Mouse (Mus musculus): ENCODE results near the gene Pea15a. TPM values are rescaled to one million over a fixed set of nuclear protein-coding genes. Genes with fewer than 3 reads are reported as not detected.

The Pea15a gene
- total and polyA plus RNA-seq, 2 experiments from 2014 or later, result 281 to 475 TPM

DNA sequence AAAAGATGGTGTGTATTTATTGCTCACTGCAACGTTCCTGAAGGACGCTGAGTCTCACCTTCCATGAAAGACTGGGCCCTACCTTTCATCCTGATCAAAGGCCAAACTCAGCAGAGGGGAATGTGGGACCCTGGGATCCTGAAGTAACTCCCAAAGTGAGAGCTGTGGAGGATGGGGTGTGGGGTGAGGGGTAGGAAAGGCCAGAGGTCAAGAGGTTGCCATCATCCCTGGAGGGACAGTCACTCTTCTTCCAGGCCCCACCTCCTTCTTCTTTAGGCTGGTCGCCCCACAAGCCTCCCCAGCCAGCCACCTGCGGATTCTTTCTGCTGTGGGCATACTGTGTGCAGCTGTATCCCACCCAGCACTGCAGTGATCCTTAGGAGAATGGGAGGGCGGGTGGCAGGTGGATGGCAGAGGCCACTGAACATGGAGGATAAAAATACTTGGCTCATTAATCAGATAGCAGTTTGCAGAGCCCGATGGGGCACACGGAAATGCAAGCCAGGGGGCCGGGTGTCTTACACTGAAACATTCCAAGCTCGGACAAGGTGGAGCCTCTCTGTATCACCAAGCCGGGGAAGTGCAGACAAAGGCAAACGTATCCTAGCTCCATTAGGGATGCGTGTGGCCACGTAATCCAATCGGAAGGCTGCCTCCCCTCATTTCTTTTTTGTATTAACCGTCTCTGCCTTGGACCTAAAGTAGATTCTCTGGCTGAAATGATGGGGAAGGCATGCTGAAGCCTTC lies 11.7 kb upstream of the Pea15a start:
- no peak for DNase-seq
- 38% methylated on average over 15 of the region's 15 CpGs for WGBS
- Histone ChIP-seq H3K4me1 (ENCODE audit: insufficient read depth) (no peaks in the 10 kb centered on the region), H3K27ac (ENCODE audit: low read depth, low read length) (no peak overlapping the region), H3K36me3 (ENCODE audit: insufficient read depth) (no peaks in the 10 kb centered on the region), H3K4me2 (ENCODE audit: low read depth) (no peak overlapping the region), H3K4me3 (ENCODE audit: low read depth, low read length) (no peak overlapping the region), H3K9ac (no peak overlapping the region), H3K9me3 (ENCODE audit: low read length) (no peaks in the 10 kb centered on the region), H3K27me3 (ENCODE audit: insufficient read depth, low read length) (no peaks in the 10 kb centered on the region)
- no peak for ATAC-seq
- TF ChIP-seq CTCF (IDR thresholded peaks at IDR 0.05; ENCODE audit: low read depth), result no peak

DNA sequence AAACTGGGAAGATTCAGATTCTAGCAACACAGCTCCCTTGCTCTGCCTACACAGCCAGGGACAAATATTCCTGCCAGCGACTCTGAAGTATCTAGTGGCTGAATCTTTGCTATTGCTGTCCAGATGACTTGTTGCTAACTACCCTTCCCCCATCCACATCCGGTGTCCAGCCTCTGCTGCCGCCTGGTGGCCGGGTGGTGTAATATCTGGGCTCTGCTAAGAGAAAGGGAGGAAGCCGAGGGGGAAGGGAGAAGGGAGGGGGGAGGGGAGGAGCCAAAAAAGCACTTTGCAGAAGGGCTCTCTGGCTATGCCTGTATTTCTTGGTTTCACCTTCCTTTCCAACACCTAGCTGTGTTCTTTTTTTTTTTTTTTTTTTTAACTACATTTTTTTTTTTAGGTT lies 10.5 kb upstream of the Pea15a start:
- 0% methylated on average over 5 of the region's 5 CpGs for WGBS
- Histone ChIP-seq H3K9me3 (ENCODE audit: low read length) (no peaks in the 10 kb centered on the region), H3K4me3 (ENCODE audit: low read depth, low read length) (no peak overlapping the region), H3K9ac (no peak overlapping the region), H3K4me2 (ENCODE audit: low read depth) (peak overlapping the region; percentile 33), H3K4me1 (ENCODE audit: insufficient read depth) (no peaks in the 10 kb centered on the region), H3K27ac (ENCODE audit: low read depth, low read length) (peak overlapping the region; percentile 70), H3K36me3 (ENCODE audit: insufficient read depth) (no peaks in the 10 kb centered on the region), H3K27me3 (ENCODE audit: insufficient read depth, low read length) (no peaks in the 10 kb centered on the region)
- DNase-seq (peak; percentile 92), ATAC-seq (peak; percentile 75)
- peak; percentile 95 for TF ChIP-seq CTCF (IDR thresholded peaks at IDR 0.05; ENCODE audit: low read depth)

DNA sequence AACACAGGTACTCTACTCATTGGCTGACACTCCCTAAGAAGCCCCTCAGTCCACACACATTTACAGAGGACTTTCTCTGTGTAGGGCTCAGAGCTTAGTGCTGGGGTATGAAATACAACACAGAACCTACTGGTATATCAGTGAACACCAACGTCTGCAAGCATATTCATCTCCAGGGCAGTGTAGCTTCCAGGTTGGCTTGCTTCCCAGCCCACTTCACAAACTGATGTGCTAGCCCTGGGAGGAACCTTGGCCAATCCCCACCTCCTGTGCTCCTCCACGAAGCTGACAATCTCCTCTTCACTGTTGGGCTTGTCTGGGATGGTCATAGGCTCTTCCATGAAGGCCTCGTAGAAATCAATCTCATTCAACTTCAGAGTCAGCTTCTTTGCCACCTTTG lies 8.1 kb upstream of the Pea15a start:
- Histone ChIP-seq H3K36me3 (ENCODE audit: insufficient read depth) (no peaks in the 10 kb centered on the region), H3K9me3 (ENCODE audit: low read length) (no peaks in the 10 kb centered on the region), H3K4me2 (ENCODE audit: low read depth) (no peak overlapping the region), H3K4me1 (ENCODE audit: insufficient read depth) (no peaks in the 10 kb centered on the region), H3K27ac (ENCODE audit: low read depth, low read length) (no peak overlapping the region), H3K27me3 (ENCODE audit: insufficient read depth, low read length) (no peaks in the 10 kb centered on the region), H3K9ac (no peak overlapping the region), H3K4me3 (ENCODE audit: low read depth, low read length) (no peak overlapping the region)
- ATAC-seq (no peak), DNase-seq (no peak)
- 44% methylated on average over 3 of the region's 3 CpGs for WGBS
- TF ChIP-seq CTCF (IDR thresholded peaks at IDR 0.05; ENCODE audit: low read depth), result no peak

DNA sequence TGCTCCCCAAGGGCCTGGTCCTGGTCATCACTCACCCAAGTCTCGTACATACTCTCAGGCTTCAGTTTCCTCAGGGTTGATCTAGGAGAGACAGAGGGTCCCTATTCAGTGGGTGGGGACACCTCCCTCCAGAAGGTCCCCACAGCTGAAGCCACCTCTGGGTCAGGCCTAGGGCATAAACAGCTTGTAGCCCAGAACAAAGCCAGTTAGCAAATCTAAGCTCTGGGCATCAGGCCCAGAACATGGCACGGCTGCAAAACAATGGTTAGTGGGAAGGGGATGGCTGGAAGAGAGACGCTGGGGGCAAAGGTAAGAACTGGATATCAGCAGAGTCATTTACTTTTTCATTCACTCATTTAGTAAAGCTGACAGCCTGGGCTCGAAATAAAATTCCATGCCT lies 7.2 kb upstream of the Pea15a start:
- Histone ChIP-seq H3K27ac (ENCODE audit: low read depth, low read length) (no peak overlapping the region), H3K4me1 (ENCODE audit: insufficient read depth) (no peaks in the 10 kb centered on the region), H3K9me3 (ENCODE audit: low read length) (no peaks in the 10 kb centered on the region), H3K4me2 (ENCODE audit: low read depth) (no peak overlapping the region), H3K27me3 (ENCODE audit: insufficient read depth, low read length) (no peaks in the 10 kb centered on the region), H3K36me3 (ENCODE audit: insufficient read depth) (no peaks in the 10 kb centered on the region), H3K4me3 (ENCODE audit: low read depth, low read length) (no peak overlapping the region), H3K9ac (no peak overlapping the region)
- WGBS, result 28% methylated on average over 4 of the region's 4 CpGs
- DNase-seq (no peak), ATAC-seq (peak; percentile 6; the same call in 1 of the 2 replicates)
- TF ChIP-seq CTCF (IDR thresholded peaks at IDR 0.05; ENCODE audit: low read depth), result no peak

DNA sequence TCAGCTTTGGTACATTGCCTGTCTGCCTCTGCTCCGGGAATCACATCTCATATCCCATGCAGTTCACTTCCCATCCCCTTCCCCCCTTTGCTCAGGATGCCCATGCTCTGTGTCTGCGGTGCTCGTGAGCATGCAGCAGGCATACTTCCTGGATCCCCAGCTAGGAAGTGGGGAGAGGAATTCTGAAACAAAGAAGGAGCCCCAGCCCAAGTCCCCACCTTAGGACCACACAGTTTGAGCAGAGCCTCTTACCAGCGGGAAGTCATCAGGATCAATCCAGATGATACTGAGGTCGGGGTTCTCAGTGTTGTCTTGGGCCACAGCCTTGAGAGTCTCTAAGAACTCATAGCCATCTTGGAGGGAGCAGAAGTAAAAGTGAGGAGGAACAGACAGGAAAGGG lies 6.2 kb upstream of the Pea15a start:
- no peaks in the 10 kb centered on the region for H3K36me3 ChIP-seq (ENCODE audit: insufficient read depth)
- DNase-seq (no peak), ATAC-seq (no peak)
- H3K9me3 ChIP-seq (ENCODE audit: low read length), result no peaks in the 10 kb centered on the region
- 60% methylated on average over 5 of the region's 5 CpGs for WGBS
- no peak overlapping the region for H3K9ac ChIP-seq
- H3K4me1 ChIP-seq (ENCODE audit: insufficient read depth), result no peaks in the 10 kb centered on the region
- H3K4me3 ChIP-seq (ENCODE audit: low read depth, low read length), result no peak overlapping the region
- H3K27me3 ChIP-seq (ENCODE audit: insufficient read depth, low read length), result no peaks in the 10 kb centered on the region
- no peak for TF ChIP-seq CTCF (IDR thresholded peaks at IDR 0.05; ENCODE audit: low read depth)
- no peak overlapping the region for H3K27ac ChIP-seq (ENCODE audit: low read depth, low read length)
- no peak overlapping the region for H3K4me2 ChIP-seq (ENCODE audit: low read depth)

DNA sequence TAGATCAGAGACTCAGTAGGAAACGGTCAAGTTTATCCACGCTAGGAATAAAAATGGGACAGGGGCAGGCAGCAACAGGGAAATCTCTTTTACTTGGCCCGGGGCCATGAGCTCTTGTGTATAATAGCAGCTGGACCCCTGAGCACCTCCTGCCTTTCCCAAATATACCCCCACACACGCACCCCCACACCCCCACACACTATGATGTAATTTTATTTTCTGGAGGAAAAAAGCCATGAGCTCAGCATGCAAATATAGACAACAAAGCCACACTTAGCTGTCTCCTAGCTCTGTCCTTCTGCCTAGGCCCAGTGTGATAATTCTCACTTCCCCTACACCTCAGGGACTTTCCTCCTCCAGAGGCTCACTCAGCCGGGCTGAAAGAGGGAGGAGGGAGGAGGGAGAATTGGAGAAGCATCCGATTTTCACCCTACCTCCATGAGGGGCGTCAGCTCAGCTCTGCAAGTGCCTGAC lies 544 bp upstream of the Pea15a start:
- H3K4me1 ChIP-seq (ENCODE audit: insufficient read depth), result peaks cover 34% of the 10 kb centered on the region
- H3K9me3 ChIP-seq (ENCODE audit: low read length), result no peaks in the 10 kb centered on the region
- peak; percentile 53 for DNase-seq
- H3K27me3 ChIP-seq (ENCODE audit: insufficient read depth, low read length), result no peaks in the 10 kb centered on the region
- TF ChIP-seq CTCF (IDR thresholded peaks at IDR 0.05; ENCODE audit: low read depth), result no peak
- peak overlapping the region; percentile 91 for H3K4me2 ChIP-seq (ENCODE audit: low read depth)
- WGBS, result 8% methylated on average over 7 of the region's 7 CpGs
- peak overlapping the region; percentile 99 for H3K9ac ChIP-seq
- H3K27ac ChIP-seq (ENCODE audit: low read depth, low read length), result peak overlapping the region; percentile 97
- peak; percentile 7 for ATAC-seq
- peak overlapping the region; percentile 73 for H3K4me3 ChIP-seq (ENCODE audit: low read depth, low read length)
- H3K36me3 ChIP-seq (ENCODE audit: insufficient read depth), result no peaks in the 10 kb centered on the region

DNA sequence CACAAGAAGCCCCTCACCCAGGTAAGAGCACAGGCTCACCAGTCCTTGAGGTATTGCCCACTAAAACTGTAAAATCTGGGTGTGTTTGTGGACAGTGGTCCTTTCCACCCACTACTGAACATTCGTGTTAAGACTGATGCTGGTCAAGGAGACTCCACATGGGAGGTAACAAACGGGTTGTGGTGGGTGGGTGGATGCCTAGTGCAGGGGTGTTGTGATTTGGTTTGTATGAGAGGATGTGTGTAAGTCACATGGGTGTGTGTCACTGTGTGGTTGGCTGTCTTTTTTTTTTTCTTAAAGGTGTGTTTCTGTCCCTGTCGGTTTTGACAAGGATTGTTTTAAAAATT lies 890 bp downstream of the Pea15a start:
- Histone ChIP-seq H3K9ac (peak overlapping the region; percentile 99), H3K4me3 (ENCODE audit: low read depth, low read length) (peak overlapping the region; percentile 73), H3K4me2 (ENCODE audit: low read depth) (peak overlapping the region; percentile 91), H3K27ac (ENCODE audit: low read depth, low read length) (peak overlapping the region; percentile 97), H3K9me3 (ENCODE audit: low read length) (no peaks in the 10 kb centered on the region), H3K27me3 (ENCODE audit: insufficient read depth, low read length) (no peaks in the 10 kb centered on the region), H3K4me1 (ENCODE audit: insufficient read depth) (peaks cover 47% of the 10 kb centered on the region), H3K36me3 (ENCODE audit: insufficient read depth) (no peaks in the 10 kb centered on the region)
- TF ChIP-seq CTCF (IDR thresholded peaks at IDR 0.05; ENCODE audit: low read depth), result no peak
- WGBS, result 1% methylated on average over 3 of the region's 3 CpGs
- DNase-seq (no peak), ATAC-seq (peak; percentile 34)
